Mouse (Mus musculus) gonadal fat pad, adult 2 months (tissue): ENCODE data around the gene Stat5a. TPM values are rescaled to one million over a fixed set of nuclear protein-coding genes. Genes with fewer than 3 reads are reported as not detected.

Experiments used
- DNase-seq: peaks from one replicate; pipeline ENCODE4 v3.0.0-alpha.2; 2012; ENCODE audit warnings: low read depth
- polyA plus RNA-seq: library from polyadenylated mRNA; depleted of rRNA; stranded (reverse); fragments of >200 nt; gene quantifications from 2 replicates; pipeline ENCODE4 v1.2.3, GENCODE M21; 2012

The Stat5a gene
- polyA plus RNA-seq, 1 experiment = 51.7 TPM

GRCm38 (mm10) chr11:100860198-100861048 lies 1.3 kb downstream of the Stat5a start:
- no peak for DNase-seq

GRCm38 (mm10) chr11:100861335-100861734 lies 2.2 kb downstream of the Stat5a start:
- DNase-seq = no peak

- no peak for DNase-seq
These were observed 2.7 kb downstream of the Stat5a start for GRCm38 (mm10) chr11:100861836-100862235.

- no peak for DNase-seq
These were observed 4.0 kb downstream of the Stat5a start for GRCm38 (mm10) chr11:100863141-100863540.

- no peak for DNase-seq
These were observed 6.5 kb downstream of the Stat5a start for GRCm38 (mm10) chr11:100865618-100866017.

GRCm38 (mm10) chr11:100870256-100870967 lies 11.3 kb downstream of the Stat5a start:
- DNase-seq = no peak

- DNase-seq = no peak
These were observed 11.8 kb downstream of the Stat5a start for GRCm38 (mm10) chr11:100870968-100871350.

GRCm38 (mm10) chr11:100875761-100876160 lies 16.6 kb downstream of the Stat5a start:
- DNase-seq = no peak

- no peak for DNase-seq
These were observed 20.3 kb downstream of the Stat5a start for GRCm38 (mm10) chr11:100879321-100880078.

- no peak for DNase-seq
These were observed 24.5 kb downstream of the Stat5a start for GRCm38 (mm10) chr11:100883640-100884039.

- no peak for DNase-seq
These were observed 26.3 kb downstream of the Stat5a start for GRCm38 (mm10) chr11:100885472-100885871.

- no peak for DNase-seq
These were observed 27.1 kb downstream of the Stat5a start for GRCm38 (mm10) chr11:100886188-100886740.

- no peak for DNase-seq
These were observed 28.1 kb downstream of the Stat5a start for GRCm38 (mm10) chr11:100887236-100887635.

GRCm38 (mm10) chr11:100887764-100888163 lies 28.6 kb downstream of the Stat5a start:
- no peak for DNase-seq

GRCm38 (mm10) chr11:100888348-100888820 lies 29.2 kb downstream of the Stat5a start:
- DNase-seq = no peak

GRCm38 (mm10) chr11:100890481-100890880 lies 31.3 kb downstream of the Stat5a start:
- no peak for DNase-seq

GRCm38 (mm10) chr11:100891256-100892123 lies 32.3 kb downstream of the Stat5a start:
- no peak for DNase-seq

- no peak for DNase-seq
These were observed 33.3 kb downstream of the Stat5a start for GRCm38 (mm10) chr11:100892435-100892834.

GRCm38 (mm10) chr11:100893482-100893881 lies 34.3 kb downstream of the Stat5a start:
- peak; percentile 71 for DNase-seq

- DNase-seq = no peak
These were observed 35.2 kb downstream of the Stat5a start for GRCm38 (mm10) chr11:100894146-100894918.
